11 mouse cellular contexts compared by ENCODE assay signal in the genomic region with DNA sequence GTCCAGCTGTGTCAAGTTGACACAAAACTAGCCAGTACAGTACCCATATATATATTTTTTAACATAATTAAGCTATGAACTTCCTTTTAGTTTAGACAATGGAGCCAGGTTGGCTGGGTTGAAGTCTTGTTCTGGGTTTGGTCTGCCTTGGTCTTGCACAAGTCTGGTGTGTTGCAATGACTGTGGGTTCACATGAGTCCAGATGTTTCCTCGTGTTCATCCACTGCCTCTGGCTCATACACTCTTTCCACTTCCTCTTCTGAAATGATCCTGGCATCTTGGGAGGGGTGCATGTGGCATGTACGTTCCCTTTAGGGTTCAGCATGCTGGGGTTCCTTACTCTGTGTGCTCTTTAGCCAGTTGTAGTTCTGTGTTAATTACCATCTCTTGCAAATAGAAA. TPM values are rescaled to one million over a fixed set of nuclear protein-coding genes. Genes with fewer than 3 reads are reported as not detected.
DNase-seq lines count a peak whose midpoint lies in the region; ATAC-seq and TF ChIP-seq lines count a peak whose summit lies in the region.
"Had no signal": no experiment of that assay in that cellular context is flagged by ENCODE, and none has a peak within 500 bp of the region (broad histone marks: within the 10 kb centered on the region; RNA-seq: fewer than 3 reads in every experiment).

No protein-coding gene starts in this region.

- ATAC-seq in midbrain, embryonic 13.5 days, result no peak

- no peak for TF ChIP-seq CTCF in gastrocnemius, adult 2 months (IDR thresholded peaks at IDR 0.05)
- TF ChIP-seq CTCF in C2C12 (IDR thresholded peaks at IDR 0.05; ENCODE audit: control insufficient read depth, insufficient read depth, insufficient read length), result no peak

- no peaks in the 10 kb centered on the region for H3K9me3 ChIP-seq in midbrain, embryonic 13.5 days
- H3K9me3 ChIP-seq: stomach, embryonic 15.5 days had no signal

- no peak overlapping the region for H3K4me2 ChIP-seq in midbrain, embryonic 13.5 days (replicated peaks)
- H3K4me2 ChIP-seq: stomach, embryonic 15.5 days had no signal

- 70% methylated on average over 2 of the region's 2 CpGs for WGBS in midbrain, embryonic 13.5 days

- no peaks in the 10 kb centered on the region for H3K27me3 ChIP-seq in C2C12 (ENCODE audit: control insufficient read depth, insufficient read depth, insufficient read length)
- no peaks in the 10 kb centered on the region for H3K27me3 ChIP-seq in midbrain, embryonic 13.5 days
- H3K27me3 ChIP-seq: stomach, embryonic 15.5 days had no signal

- H3K36me3 ChIP-seq in C2C12 (ENCODE audit: control insufficient read depth, insufficient read depth), result no peaks in the 10 kb centered on the region
- H3K36me3 ChIP-seq in midbrain, embryonic 13.5 days, result no peaks in the 10 kb centered on the region
- H3K36me3 ChIP-seq: stomach, embryonic 15.5 days had no signal

- intact Hi-C loops in gastrocnemius, adult 2 months (cut with DNase I), result no loop called here
- intact Hi-C loops in heart, postnatal 14 days (cut with DNase I), result no loop called here

- H3K4me3 ChIP-seq in gastrocnemius, adult 2 months, result no peak overlapping the region
- no peak overlapping the region for H3K4me3 ChIP-seq in C2C12 (ENCODE audit: insufficient read depth, poor library complexity, severe bottlenecking)
- H3K4me3 ChIP-seq in midbrain, embryonic 13.5 days (replicated peaks), result no peak overlapping the region
- H3K4me3 ChIP-seq: stomach, embryonic 15.5 days had no signal

- H3K79me3 ChIP-seq in C2C12 (ENCODE audit: low read depth), result no peaks in the 10 kb centered on the region

- H3K4me1 ChIP-seq in midbrain, embryonic 13.5 days (replicated peaks), result no peaks in the 10 kb centered on the region
- H3K4me1 ChIP-seq: stomach, embryonic 15.5 days had no signal

- no peak overlapping the region for H3K9ac ChIP-seq in midbrain, embryonic 13.5 days (replicated peaks)
- H3K9ac ChIP-seq: stomach, embryonic 15.5 days had no signal

- no peaks in the 10 kb centered on the region for H3K79me2 ChIP-seq in C2C12 (ENCODE audit: control insufficient read depth, insufficient read depth)

- DNase-seq in gastrocnemius, adult 2 months, result peak; percentile 34
- DNase-seq in gastrocnemius, adult 8-10 months (ENCODE audit: low spot score in 2 of 2), result no peak
- peak; percentile 19 to 32 for DNase-seq in heart, postnatal 14 days
- peak; percentile 63 for DNase-seq in lung, postnatal 25 days (ENCODE audit: low spot score)
- no peak for DNase-seq in right cerebral cortex, adult 18-20 months
- no peak for DNase-seq in thymus, postnatal 10 days (ENCODE audit: low spot score in 2 of 2)

- no peak overlapping the region for H3ac ChIP-seq in C2C12 (ENCODE audit: control insufficient read depth, insufficient read length, low read depth)

- no peak overlapping the region for H3K27ac ChIP-seq in gastrocnemius, adult 2 months
- H3K27ac ChIP-seq in midbrain, embryonic 13.5 days, result no peak overlapping the region

TF ChIP-seq in C2C12, 6 proteins besides CTCF, POLR2A, EP300 and RAD21:
- TF ChIP-seq USF1 (IDR thresholded peaks at IDR 0.05; ENCODE audit: low read depth) (no peak), CEBPB (IDR thresholded peaks at IDR 0.05; ENCODE audit: low read depth) (peak; percentile 75), MAX (IDR thresholded peaks at IDR 0.05) (no peak)

RNA-seq across cellular contexts. Expression of a gene that starts 10.1 kb away (rescaled TPM):
- 10 to 100 TPM; 47.1 to 52.2 TPM for total RNA-seq in gastrocnemius, adult 2 months (2021)
- 10 to 100 TPM; 45.0 to 68.9 (median 57.9) TPM for total RNA-seq in gastrocnemius, adult 8-10 months (2022)
- 28.3 TPM for polyA plus RNA-seq in C2C12 (2012; fragmentation: generic; extraction: Trizol)
- 100 to 1,000 TPM; 138 to 142 TPM for total RNA-seq in heart, postnatal 14 days (2021)
- 24.0 and 27.3 TPM in 2 replicates for polyA plus RNA-seq in midbrain, embryonic 13.5 days (2015; fragmentation: Nextera tagmentation; extraction: Ambion mirVana)

RNA-seq across cellular contexts. Expression of a gene that starts 29.6 kb away (rescaled TPM):
- total RNA-seq in gastrocnemius, adult 2 months (2021), result 1 to 10 TPM; 3.8 to 5.1 TPM
- total RNA-seq in gastrocnemius, adult 8-10 months (2022), result 1 to 10 TPM; 3.1 to 4.9 (median 4.0) TPM
- polyA plus RNA-seq in C2C12 (2012; fragmentation: generic; extraction: Trizol), result 45.7 TPM
- 10 to 100 TPM; 32.6 to 34.4 TPM for total RNA-seq in heart, postnatal 14 days (2021)
- polyA plus RNA-seq in midbrain, embryonic 13.5 days (2015; fragmentation: Nextera tagmentation; extraction: Ambion mirVana), result 43.9 and 45.7 TPM in 2 replicates

RNA-seq across cellular contexts. Expression of a gene that starts 40.0 kb away (rescaled TPM):
- total RNA-seq in gastrocnemius, adult 2 months (2021), result 100 to 1,000 TPM; 123 to 190 TPM
- total RNA-seq in gastrocnemius, adult 8-10 months (2022), result 100 to 1,000 TPM; 129 to 137 (median 136) TPM
- polyA plus RNA-seq in C2C12 (2012; fragmentation: generic; extraction: Trizol), result 44.4 TPM
- 100 to 1,000 TPM; 322 to 329 TPM for total RNA-seq in heart, postnatal 14 days (2021)
- 45.6 and 46.3 TPM in 2 replicates for polyA plus RNA-seq in midbrain, embryonic 13.5 days (2015; fragmentation: Nextera tagmentation; extraction: Ambion mirVana)

RNA-seq across cellular contexts. Expression of a gene that starts 40.1 kb away (rescaled TPM):
- 1 to 10 TPM; 8.9 to 9.0 TPM for total RNA-seq in gastrocnemius, adult 2 months (2021)
- 1 to 10 TPM; 7.2 to 9.8 (median 8.1) TPM for total RNA-seq in gastrocnemius, adult 8-10 months (2022)
- 10.5 TPM for polyA plus RNA-seq in C2C12 (2012; fragmentation: generic; extraction: Trizol)
- 10 to 100 TPM; 15.2 TPM for total RNA-seq in heart, postnatal 14 days (2021)
- polyA plus RNA-seq in midbrain, embryonic 13.5 days (2015; fragmentation: Nextera tagmentation; extraction: Ambion mirVana), result 42.7 and 45.7 TPM in 2 replicates

RNA-seq across cellular contexts. Expression of a gene that starts 50.3 kb away (rescaled TPM):
- total RNA-seq in gastrocnemius, adult 2 months (2021), result not detected
- not detected for total RNA-seq in gastrocnemius, adult 8-10 months (2022)
- not detected for polyA plus RNA-seq in C2C12 (2012; fragmentation: generic; extraction: Trizol)
- total RNA-seq in heart, postnatal 14 days (2021), result not detected
- polyA plus RNA-seq in midbrain, embryonic 13.5 days (2015; fragmentation: Nextera tagmentation; extraction: Ambion mirVana), result not detected in 2 replicates
- polyA plus RNA-seq: heart, embryonic 14.5 days; large intestine, adult 2 months; stomach, embryonic 15.5 days had no signal

Comparison
In these comparisons a context has a peak if more than half of its experiments do, and no peak if none do; other contexts are left out.
1. DNase-seq: peak in gastrocnemius, adult 2 months (single experiment), heart, postnatal 14 days (2 of 2) and lung, postnatal 25 days (single experiment); none in gastrocnemius, adult 8-10 months (0 of 2), right cerebral cortex, adult 18-20 months (single experiment) and thymus, postnatal 10 days (0 of 2).
2. RNA of a gene that starts 29.6 kb away (total RNA-seq): 32.6 to 34.4 TPM in heart, postnatal 14 days; 3.8 to 5.1 TPM in gastrocnemius, adult 2 months and 3.1 to 4.9 TPM in gastrocnemius, adult 8-10 months; every median in the first group is over 4 times any median in the second.